Mouse (Mus musculus) CD4-positive, CD25-positive, alpha-beta regulatory T cell, adult 2 months (primary cell): ENCODE data around the gene Dysf.
"Not testable (repeated sequence)": the region's sequence is repeated elsewhere in the genome, so short reads cannot be mapped to it uniquely, and the experiment has no call there.

Experiments used
- DNase-seq: peaks from one replicate; pipeline ENCODE4 v3.0.0-alpha.2; 2012; ENCODE audit warnings: low read depth, low spot score

Gene Dysf

DNA sequence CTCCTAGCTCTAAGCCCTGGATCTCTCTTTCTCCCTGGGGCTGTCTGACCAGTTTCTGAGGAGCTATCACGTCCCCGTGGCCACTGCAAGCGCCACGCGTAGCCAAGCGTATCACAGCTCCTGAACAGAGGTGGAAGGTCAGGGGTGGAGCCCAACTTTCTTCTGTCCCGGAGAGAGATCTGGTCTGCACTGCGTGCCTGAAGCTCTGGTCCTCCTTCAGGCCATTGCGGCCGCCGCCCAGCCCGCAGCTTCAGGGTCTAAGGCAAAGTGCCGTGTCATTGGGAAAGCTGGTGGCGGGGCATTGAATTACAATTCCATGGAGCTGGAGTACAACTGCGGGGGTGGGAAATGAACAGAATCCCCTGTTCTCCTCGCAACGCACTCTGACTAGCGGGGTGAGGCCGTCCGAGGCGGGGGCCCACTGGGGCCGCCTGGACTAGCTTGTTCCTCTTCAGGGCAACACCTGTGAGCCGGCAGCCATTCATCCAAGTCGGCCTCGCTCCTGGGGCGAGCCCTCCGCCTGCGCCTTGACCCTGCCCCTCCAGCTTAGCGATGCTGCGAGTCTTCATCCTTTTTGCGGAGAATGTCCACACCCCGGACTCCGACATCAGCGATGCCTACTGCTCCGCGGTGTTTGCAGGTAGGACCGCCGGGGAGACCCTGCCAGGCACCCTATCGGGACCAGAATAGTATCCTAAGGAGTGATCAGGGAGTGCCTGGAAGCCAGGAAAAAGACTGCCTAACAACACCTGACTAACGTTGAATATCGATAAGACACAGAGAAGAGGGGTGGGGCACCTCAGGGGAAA lies at the start of gene Dysf:
Gene Dysf, plus strand, starts transcription at position 228 of the 809 bp plus-strand sequence.
- DNase-seq = no peak

DNA sequence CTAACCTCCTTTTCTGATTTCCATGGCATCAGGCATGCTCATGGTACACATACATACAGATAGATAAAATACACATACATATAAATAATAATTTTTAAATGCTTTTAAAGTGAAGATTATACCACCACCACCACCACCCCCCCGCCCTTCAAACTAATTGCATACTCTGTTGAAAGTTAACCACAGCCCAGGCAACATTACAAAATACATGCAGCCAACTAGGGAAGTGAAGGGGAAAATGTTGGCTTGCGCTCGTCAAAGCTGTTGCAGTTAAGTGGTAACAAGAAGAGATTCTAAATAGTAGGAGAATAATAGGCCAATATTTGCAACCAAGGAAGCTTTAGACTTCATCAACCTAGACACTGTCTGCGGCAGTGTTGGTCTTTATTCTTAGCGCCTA lies 20.7 kb upstream of the Dysf start:
- no peak for DNase-seq

DNA sequence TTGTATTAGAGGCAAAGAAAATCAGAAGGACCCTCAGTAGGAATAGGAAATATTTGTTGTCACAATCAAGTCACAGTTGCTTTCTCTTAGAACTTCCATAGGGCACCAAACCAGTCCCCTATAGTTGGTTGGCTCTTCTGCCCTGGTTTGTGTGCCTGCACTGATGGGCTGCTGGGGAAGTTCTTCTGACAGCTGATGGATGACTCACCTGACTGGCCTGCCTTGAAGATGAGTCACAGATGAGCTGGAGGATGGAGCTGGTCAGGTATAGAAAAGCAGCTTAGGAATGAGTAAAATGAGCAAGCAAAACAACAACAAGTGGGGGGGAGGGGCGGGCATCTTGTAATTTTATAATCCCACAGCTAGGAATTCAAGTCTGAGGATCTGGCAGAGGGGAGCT lies 5.7 kb upstream of the Dysf start:
- DNase-seq = no peak

DNA sequence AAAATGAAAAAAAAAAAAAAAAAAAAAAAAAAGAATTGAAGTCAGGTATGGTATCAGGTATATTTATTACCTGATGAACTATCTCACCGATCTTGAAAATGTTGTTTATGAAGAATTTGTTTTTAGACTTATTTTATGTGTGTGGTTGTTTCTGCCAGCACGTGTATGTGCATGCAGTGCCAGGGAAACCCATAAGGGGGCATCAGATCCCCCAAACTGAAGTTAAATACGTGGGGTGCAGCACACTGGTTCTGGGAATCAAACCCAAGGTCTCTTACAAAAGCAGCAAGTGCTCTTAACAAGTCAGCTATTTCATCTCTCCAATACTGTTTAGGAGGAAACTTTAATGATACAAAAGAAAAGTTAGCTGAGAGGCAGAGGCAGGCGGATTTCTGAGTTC lies 4.1 kb upstream of the Dysf start:
- peak; percentile 5 for DNase-seq

DNA sequence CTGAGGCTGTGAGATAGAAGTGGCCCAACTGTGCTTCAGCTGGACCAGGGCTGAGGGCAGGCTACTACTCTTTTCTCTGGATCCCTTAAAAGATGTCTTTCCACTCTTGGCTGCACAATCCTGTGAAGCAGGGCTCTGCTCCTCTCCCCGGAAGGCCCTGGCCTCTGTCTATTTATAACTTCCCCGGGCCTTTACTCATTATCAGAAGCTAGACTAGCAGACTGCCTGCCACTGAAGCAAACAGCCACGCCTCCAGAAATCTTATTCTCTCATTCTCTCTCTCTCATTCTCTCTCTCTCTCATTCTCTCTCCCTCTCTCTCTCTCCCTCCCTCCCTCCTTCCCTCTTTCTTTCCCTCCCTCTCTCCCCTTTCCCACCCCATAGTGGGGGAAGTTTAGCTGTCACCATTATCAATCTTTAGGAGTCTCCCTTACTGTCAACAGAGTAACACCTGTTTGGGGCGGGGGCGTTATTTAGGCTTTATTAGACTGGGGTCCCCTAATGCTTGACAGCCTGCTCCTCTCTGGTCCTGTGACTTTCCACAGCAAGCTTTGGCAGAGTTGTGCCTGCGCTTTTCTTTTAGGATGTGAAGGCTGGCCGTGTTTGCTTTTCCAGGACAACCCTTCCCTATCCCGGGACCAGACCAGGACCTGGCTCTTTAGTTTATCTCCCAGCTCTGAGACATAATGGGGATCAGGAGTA lies 932 bp downstream of the Dysf start:
- DNase-seq = no peak

DNA sequence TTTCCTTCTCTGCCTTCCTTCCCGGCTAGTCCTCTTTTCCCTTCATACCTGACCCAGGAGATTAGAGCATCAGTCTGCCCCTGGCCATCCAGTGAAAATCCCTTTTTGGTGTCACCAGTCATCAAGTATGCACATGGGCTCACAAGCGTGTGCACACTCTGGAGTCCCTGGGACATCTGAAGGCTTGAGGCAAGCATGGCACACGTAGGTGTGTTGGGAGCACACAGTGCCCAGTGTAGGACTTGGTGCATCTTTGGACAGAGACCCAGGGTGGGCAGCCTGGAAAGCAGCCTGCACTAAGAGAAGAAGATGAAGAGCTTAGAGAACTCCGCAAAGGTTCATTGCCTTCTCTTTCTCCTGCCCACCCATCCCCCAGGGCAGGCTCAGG lies 1.5 kb downstream of the Dysf start:
- no peak for DNase-seq

DNA sequence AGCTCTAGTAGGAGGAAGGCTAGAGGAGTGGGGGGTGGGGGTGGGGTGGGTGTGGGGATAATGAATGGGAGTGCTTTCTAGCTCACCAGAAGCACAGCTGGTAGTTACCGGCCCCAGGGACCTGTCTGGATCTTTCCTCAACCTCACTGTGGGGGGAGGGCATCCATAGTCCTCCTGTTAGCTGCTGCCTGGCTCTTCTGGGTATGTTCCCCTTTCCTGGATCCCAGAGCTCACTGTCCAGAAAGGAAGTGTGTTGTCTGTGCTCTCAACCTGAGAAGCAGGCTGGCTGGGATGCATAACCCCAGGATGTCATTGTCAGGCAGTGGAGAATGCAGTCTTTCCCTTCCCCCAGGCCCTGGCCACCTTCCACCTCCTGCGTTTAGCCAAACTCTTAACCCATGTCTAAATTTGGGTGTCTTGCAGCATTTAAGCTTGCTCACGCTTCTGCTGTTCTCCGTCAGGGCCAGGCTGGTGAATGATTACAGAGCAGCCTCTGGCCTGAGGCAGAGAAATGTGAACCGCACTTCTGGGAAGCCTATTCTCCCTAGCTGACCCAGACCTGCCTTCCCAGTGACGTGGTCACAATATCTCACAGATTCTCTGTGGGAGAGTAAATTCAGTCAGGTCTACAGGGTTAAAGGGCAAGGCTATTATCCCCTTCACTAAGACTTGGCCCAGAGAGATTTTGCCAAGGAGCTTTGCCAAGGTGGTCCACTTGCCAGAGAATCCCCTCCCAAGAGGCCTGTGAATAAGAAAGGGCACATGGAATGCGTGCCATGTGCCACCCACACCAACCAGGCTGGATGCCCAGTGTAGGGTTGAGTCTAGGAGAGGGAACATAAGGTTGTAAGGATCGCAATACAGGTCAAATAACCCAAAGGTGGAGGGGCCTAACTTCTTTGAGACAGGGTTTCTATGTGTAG lies 2.2 kb downstream of the Dysf start:
- no peak for DNase-seq

DNA sequence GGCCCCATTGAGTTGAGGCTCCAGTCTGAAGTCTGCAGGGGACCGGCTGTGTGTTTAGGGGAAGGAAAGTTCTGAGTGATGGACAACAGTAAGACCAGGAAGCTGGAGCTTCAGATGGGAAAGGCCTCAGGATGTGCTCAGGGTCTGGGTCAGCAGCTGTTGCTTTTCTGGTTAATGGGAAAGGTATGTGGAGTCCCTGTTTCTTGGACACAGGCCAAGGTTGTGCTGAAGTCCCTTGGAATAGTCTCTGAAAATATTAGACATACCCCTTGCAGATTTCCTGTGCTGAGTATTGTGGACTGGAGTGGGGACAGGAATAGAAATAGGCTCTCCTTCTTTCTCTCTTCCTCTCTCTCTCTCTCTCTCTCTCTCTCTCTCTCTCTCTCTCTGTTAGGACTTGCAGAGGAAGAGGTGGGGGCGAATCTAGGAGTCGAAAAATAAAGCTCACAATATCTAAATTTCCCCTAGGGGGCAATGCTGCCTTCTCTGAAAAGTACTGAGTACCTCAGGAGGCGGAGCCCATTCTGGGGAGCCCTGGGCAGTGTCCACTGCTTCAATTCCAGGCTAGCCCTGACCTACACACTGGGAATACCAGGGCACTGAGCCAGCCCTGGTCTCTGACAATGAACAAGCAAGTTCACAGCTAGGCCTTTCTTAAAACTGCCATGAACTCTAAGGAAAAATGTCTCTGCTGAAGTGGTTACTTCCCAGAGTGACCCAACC lies 6.7 kb downstream of the Dysf start:
- DNase-seq = not testable (repeated sequence)

DNA sequence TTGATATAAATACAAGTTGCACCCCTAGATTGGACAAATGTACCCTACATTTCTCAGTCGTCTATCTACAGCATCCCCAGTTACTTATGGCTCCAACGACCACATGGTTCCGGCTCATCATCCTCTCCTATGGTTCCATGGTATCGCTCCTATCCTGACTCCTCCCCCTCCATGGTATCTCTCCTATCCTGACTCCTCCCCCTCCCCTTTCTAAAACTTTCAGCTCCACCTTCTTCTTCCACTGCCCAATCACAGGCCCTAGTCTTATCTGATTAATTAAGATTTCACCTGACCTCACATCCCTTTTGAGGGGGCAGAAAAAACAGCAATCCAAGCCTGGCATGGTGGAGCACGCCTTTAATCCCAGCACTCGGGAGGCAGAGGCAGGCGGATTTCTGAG lies 8.5 kb downstream of the Dysf start:
- no peak for DNase-seq

DNA sequence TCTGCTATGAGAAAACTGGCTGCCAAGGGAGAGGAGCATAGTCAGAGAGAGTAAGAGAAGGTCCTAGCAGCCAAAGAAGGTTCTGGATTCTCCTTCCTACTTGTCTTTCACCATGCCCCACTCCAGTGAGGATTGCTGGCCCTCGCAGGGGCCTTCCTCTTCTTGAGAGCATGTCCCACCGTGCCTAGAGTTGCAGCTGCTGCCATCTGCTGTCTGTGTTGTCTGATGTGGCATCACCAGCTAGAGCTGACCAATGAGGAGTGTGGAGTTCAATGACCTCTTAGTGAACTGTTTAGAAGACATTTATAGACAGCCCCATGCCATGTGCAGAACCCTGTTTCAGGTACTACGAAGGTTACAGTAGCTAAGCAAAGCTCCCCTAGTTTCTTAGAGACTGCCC lies 9.0 kb downstream of the Dysf start:
- peak; percentile 20 for DNase-seq

DNA sequence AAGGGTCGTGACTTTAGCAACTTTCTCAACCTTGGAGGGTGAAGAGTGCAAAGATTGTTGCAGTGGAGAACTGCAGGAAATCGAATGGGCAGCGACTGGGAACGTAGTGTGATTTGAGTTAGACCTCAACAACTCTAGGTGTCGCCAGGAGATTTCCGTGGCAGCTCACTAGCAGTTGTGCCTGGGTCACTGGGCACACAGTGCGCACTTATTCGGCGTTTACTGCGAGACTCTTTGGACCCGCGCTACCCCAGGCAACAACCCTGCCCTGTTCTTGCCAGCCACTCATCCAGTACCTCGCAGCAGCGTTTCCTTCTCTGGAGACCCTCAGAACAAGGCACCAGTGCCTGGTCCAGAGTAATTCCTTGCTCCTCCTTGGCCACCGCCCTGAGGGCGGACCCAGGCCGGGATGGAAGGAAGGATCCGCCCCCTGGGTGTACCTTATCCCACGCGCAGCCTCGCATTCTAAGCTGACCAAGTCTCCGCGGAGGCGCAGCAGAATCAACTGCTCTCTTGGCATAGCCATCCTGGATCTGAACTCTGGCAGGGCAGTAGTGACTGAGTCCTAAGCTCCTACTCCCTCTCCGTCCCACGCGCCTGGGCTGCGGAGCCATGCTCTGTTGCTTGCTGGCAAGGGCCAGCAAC lies 10.6 kb downstream of the Dysf start:
- no peak for DNase-seq

DNA sequence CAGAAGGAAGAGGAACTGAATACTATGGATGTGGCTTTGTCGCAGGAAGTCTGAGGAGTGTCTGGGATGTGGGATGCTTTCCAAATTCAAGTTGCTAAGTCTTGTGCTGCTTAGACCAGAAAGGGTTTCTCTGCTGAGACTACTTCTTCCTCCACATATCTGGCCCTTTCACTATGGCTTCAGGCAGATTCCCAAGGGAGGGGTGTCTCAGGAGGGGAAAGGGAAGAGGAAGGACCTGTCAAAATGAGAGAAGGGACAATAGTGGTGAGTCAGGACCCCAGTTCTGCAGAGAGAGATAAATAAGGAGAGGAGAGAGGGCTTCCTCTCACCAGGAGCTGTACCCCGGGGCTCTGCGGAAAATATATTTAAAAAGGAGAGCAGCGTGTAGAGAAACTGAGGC lies 11.6 kb downstream of the Dysf start:
- no peak for DNase-seq

DNA sequence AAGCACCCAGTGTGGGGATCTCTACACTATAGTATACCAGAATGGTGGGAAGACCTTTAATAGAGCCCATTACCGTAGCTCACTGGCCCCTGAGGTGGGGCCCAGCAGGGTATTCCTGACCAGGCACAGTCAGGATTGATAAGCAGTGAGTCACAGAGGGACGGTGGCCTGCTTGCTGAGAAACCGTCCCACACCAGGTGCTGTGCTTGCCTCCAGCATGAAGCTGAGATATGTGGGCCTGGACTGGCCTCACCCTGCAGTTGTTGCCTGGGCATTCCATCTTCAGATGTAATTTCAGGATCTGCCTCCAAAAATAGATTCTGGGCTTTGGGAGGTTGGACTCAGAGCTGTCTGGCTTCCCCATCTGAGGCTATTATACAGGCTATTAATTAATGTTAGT lies 13.6 kb downstream of the Dysf start:
- DNase-seq = no peak

DNA sequence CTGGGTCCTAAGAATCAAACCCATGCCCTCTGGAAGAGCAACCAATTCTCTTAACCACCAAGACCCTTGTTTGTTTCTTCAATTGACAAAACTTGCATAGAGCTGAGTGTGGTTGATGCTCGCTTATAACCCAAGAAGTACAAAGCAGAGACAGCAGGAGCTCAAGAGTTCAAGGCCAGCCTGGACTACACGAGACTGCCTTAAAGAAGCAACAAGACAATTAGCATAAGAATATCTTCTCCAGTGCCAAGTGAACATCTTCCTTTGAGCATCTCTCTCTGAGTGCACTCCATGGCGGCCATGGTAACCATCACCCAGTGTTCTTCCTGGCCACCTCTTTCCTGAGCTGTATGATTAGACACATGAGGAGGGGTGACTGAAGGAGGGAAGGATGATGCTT lies 17.2 kb downstream of the Dysf start:
- no peak for DNase-seq

DNA sequence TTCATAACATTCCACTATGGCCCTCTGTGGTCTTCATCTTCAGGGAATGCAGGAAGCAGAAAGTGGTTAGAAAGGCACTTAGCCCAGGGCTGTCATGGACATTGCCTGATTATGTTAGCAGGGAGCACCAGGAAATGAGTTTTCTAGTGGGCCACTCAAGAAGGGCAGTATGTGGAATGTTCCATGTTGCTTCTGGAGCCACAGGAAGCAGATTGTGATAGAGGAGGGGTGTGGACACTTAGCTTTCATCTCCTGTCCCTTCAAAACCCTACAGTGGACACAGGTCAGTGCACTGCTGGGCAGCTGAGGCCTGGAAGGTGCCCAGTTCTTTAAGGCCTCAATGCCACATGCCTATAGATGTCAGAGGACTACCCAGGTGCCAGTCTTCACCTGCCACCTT lies 20.4 kb downstream of the Dysf start:
- no peak for DNase-seq

DNA sequence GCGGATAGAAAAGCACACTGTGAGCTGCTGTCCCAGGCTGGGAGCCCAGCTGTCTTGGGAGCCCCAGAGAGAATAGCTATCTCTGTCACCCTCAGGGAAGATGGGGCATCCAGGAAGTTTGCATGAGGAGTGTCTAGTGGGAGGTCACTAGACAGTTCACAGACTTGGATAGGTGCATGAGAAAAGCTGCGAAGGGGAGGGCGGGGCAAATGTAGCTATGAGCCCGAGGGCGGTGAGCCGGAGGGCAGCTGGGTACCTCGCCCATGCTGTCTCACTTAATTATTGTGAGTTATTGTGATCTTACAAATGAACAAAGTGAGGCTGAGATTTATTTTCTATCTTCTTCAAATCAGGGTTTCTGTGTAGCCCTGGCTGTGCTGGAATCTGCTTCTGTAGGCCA lies 21.4 kb downstream of the Dysf start:
- no peak for DNase-seq

DNA sequence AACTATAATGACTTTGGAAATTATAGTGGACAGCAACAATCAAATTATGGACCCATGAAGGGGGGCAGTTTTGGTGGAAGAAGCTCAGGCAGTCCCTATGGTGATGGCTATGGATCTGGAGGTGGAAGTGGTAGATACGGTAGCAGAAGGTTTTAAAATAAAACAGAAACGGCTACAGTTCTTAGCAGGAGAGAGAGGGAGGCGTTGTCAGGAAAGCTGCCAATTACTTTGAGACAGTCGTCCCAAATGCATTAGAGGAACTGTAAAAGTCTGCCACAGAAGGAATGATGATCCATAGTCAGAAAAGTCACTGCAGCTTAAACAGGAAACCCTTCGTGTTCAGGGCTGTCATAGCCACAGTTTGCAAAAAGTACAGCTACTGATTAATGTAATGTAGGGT lies 24.1 kb downstream of the Dysf start:
- not testable (repeated sequence) for DNase-seq

DNA sequence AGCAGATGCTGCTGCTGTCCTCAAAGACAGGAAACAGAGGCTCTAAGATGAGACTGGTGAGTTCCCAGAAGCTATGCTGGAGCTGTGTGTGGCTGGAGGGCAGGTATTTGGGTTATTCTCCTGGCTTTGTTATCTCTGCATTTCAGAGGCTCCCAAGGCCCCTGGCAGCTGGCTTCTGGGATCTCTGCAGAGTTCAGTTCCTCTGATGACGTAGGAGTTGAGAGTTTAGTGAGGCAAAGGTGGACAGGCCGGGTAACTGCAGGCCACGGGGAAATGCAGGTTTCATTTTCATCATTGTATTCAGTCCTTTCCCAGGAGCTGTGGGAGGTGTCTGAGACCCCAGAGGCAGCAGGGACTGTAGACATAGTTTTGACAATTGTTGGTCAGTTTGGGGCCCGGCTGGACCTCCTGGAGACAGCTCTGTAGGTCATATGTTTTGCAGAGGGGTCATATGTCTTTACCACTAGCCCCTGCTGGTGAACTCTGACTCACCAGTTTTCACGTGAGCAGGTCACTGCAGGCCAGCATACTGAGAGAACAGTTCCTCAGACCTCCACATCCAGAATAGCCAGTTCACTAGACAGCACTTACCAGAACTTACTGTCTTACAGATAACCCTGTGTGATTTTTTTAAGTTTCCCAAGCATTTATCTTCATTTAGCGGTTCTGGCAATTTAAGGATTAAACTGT lies 35.0 kb downstream of the Dysf start:
- no peak for DNase-seq

DNA sequence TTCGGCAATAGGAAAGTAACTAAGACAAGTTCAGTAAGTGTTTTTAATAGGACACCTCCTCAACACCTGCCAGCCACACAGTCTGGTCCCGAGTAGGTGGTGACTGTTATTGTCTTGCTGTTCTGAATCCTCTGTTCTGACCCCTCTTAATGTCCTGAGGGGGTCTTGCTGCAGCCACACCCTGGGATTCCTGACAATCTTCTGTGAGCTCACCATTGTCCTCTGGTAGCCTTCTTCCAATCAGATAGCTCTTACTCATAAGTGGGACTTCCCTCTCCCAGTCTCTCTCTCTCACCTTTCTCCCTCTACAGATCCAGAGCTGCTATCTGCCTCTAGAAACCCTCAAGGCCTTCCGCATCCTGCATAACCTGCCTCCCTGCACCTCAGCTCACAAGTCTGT lies 36.3 kb downstream of the Dysf start:
- DNase-seq = no peak

DNA sequence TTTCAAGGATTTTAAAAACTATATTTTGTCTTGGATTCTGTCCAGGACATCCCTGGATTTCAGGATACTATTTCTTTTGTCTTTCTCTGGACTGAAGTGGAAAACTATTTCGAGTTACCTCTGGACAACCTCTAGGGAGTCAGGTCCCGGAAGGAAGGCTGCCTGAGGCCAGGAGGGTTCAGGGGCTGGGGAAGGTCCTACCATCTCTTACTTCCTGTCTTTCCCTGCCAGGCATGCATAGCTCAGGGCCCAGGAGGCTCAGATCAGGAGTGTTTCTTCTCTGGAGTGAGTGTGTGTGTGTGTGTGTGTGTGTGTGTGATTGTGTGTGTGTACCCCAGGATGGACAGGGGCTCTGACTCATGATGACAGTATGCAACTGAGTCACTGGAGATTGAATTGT lies 40.5 kb downstream of the Dysf start:
- DNase-seq = no peak

DNA sequence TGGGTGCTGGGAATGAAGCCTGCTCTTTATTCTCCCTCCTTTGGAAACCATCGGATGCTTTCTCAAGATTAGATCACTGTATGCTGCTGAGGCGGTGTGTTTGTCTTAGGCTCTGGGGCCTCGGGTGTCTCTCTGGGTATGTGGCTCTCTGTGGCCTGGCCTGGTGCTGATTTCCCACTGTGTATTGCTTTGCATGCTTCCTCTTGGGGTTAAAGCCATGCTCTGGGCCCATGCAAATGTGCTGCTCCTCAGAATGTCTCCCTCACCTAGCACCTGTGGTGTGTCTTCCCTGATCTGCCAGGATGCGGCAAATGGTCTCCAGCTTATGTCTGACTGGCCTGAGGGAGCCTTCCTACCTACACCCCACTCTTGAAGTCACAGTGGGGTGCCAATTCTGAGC lies 41.8 kb downstream of the Dysf start:
- DNase-seq = no peak
